Mouse (Mus musculus) fibroblast of lung, adult 2 months (primary cell): ENCODE data around the gene Ddb1.

ENCODE experiments used
- DNase-seq: peaks from one replicate; pipeline ENCODE4 v3.0.0-alpha.2; 2011; ENCODE audit warnings: low read depth

Ddb1 gene

DNA sequence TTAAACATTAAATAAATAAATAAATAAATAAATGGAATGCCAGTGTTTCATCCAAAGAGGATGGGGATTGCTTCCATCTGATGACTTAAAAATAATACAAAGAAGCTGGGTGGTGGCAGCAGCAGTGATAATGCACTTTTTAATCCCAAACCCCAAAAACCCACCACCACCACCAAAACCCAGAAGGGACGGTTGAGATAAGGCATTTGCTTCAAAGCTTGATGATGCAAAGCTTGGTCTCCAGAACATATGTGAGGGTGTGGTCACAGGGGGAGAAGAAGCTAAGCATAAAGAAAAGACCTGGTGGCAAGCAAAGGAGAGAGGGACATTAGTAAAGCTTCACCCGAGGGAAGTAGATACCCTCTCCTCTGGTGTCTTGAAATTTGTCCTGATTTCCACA lies 56.8 kb downstream of the Ddb1 start:
- DNase-seq, result no peak

DNA sequence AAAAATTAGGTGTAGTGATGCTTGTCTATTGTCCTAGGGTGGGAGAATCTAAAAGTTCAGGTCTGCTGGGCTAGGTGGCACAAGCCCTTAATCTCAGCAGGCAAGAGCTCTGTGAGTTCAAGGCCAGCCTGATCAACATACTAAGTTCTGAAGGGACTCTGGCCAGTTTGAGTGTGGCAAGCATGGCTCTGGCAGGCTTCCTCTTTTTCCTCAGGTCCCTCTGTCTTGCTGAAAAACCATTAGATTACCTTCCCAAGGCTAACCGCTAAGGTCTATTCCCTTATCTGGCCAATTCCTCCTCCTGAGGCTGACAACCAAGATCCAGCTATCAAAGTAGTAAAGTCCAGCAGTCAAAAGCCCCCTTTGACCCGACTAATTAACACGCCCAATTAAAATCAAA lies 57.5 kb downstream of the Ddb1 start:
- no peak for DNase-seq

DNA sequence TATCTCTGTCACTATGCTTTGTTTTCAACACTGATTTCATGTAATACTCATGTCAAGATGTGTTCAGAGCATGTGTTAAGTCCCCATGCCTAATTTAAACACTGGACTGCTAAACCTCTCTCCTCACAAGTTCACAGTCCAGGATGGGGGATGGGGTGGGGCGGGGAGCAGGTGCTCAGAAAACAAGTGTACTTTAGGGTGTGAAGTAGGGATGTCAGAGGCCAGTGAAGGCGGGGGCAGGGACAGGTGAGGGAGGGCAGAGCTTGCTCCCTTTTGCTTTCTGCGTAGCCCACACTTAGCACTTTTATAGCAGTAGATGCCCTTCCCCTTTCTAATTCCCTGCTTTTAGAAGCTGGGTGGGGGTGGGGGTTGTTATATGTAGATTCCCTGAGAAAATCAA lies 60.0 kb downstream of the Ddb1 start:
- no peak for DNase-seq

DNA sequence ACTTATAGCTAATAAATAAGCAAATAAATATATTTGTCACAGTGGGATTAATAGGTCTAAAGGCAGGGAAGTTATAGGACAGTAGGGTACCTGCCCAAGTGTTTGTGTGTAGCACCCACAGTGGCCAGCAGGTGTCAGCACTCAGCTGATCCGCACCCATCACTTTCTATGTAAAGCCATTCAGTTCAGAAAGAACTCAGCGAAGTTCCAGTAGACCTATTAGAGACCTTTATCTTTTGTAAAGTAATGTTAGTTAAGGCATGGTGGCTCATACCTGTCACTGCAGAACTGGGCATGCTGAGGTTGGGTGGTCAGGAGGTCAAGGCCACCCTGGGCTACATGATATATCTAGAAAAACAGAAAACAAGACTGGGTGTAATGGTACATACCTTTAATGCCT lies 60.4 kb downstream of the Ddb1 start:
- no peak for DNase-seq

DNA sequence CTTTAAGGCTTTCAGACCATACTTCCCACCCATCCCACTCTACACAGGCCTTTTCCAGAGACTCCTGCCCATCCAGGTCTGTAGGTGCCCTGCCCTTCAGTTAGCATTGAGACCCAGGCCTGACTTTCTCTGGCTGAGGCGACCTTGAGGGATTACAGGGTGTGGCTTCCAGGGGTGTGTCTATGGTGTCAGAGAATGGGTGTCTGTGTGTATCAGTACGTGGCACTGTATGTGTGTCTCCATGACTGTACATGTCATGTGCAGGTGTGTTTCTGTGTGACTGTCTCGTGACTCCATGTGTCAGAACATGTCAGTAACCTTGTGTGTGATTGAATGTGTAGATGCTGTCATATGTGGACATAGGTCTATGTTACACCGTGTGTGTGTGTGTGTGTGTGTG lies 66.2 kb downstream of the Ddb1 start:
- DNase-seq, result no peak

DNA sequence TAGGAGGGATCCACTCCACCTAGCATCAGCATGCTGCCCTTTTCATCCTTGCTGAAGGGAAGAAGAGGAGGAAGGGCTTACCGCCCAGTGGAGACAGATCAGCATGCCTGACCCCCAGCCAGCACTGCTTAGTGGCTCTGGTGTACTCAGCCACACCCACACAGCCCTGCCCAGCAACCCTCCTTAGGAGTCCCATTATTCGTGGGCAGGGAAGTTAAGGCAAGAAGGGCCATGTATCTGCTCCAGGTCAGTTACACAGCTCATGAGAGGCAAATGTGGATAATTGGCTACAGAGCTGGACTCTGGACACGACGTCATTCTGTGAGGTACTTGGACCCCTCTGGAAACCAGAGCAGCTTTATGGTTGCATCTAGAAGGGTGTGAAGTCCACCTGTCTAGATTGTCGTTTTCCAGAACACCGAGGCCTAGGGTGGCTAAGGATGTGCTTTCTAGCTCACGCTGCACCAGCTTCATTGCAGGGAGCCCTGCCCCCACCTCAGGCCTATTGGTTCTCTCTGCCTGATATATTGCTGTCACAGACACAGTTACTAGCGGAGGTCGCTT lies 66.8 kb downstream of the Ddb1 start:
- DNase-seq, result no peak

DNA sequence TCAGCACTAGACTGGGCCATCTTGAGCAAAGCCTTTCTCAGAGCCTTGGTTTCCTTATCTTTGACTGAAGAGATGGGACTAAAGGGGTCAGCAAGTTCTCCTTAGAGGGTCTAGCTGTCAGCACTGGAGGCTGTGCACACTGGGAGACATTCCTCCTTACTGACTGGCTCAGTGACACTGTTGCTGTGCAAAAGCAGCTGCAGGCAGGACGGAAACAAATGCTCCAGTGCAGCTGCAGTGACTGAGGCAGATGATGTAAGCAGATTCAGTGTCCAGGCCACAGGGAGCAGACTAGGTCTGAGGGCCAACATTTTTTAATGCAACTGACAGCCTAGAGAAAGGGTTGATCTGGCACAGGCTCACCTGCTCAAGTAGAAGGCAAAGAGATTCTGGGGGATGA lies 68.1 kb downstream of the Ddb1 start:
- no peak for DNase-seq

DNA sequence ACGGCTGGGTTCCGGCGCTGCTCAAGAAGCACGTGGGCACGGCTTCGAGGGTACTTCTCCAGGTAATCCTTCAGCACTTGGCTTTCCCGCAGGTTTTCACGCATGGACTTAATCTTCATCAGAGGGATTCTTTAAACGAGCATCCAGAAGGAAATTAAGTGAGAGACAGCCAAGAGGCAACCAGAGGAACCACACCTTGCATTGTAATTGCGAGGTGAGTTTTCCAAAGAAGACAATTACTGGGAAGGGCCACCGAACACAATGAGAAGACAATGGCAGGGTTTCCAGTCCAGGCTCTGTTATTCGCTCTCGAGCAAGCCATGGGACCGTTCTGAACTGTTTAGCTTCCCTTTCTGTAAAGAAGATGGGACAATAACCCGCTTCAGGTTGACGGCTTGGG lies 71.5 kb downstream of the Ddb1 start:
- no peak for DNase-seq

DNA sequence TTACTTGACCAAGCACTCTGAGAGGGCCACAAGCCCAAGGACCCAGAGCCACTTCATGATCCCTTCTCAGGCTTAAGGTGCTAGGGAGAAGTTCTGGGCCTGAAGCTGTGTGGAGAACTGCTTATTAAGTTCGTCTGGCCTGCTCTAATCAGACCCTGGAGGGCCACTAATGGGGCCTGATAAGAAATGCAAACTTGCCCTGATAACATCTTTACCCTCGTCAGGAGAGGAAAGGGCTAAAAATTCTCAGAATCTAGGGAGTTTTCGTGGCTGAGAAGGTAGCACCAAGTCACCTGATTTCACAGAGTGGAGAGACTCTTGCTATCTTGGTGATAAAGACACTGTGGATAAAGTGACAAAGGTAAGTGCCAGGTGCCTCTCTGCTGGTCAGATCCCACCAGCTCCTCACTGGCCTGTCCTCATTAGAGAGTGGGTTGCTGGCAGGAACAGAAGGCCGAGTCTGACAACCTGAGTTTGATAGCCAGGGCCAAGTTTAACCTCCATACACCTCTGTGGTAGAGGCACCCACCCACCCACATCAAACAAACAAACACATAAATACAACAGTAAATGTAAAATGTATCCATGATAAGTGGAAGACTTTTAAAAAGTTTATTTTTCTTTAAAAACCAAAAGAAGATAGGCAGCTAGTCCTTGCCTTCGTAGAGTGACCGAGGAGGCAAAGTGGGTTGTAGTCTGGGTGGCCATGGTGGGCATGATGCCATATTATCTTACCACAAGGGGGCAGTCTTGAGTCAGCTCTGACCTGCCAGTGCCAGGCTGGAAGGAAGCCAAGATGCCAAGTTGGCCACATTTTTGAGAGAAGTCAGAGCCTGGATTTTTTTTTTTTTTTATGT lies 73.0 kb downstream of the Ddb1 start, which contains the start of gene Pga5:
Gene Pga5 (minus strand): TSS at position 157 of the 857 bp plus-strand sequence.
- peak; percentile 42 for DNase-seq

DNA sequence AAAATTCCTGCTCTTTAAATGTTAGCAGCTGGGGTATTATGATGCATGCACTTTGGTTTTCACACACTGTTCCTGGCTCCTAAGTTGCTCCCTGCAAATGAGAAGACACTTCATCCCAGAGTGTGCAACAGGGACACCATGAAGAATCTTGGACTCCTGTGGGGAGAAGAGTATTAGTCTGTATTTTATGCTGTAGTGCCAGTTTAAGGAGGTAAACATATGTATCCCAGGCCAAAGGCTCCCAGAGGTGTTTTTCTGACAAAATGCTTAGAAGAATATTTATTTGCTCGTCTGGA lies 73.6 kb downstream of the Ddb1 start:
- DNase-seq, result no peak
